Mouse (Mus musculus) forebrain, embryonic 16.5 days (tissue): Measurements from ENCODE around the gene Clrn1. TPM values are rescaled to one million over a fixed set of nuclear protein-coding genes. Genes with fewer than 3 reads are reported as not detected.

Experiments
- polyA plus RNA-seq: library from polyadenylated mRNA; unstranded; fragments of >200 nt; fragmentation: Nextera tagmentation; extraction: Ambion mirVana; gene quantifications from 2 replicates; pipeline ENCODE4 v1.2.1, GENCODE M21; 2015

Gene Clrn1
- polyA plus RNA-seq, 1 experiment from 2014 or later = 2.0 TPM

Other genes with a start within 250 kb of the Clrn1 start
- gene Erich6, start 248.1 kb downstream of the Clrn1 start, polyA plus RNA-seq = 0.21 TPM in 1 of 2 replicates, not detected in the other
- gene Siah2, start 192.9 kb downstream of the Clrn1 start, polyA plus RNA-seq = 7.8 and 7.9 TPM in 2 replicates
- gene Mindy4b-ps, start 63.0 kb downstream of the Clrn1 start, polyA plus RNA-seq = not detected in 2 replicates
- 3.3 and 4.3 TPM in 2 replicates for gene Med12l, start 120.5 kb upstream of the Clrn1 start, polyA plus RNA-seq
- gene Gpr171, start 216.5 kb upstream of the Clrn1 start, polyA plus RNA-seq = 0.81 and 1.8 TPM in 2 replicates